Mouse (Mus musculus) heart, adult 2 months (tissue): ENCODE measurements around the gene Miip.

Experiments used
- CTCF ChIP-seq: fragments of 200-600 bp; IDR thresholded peaks from 2 replicates; pipeline ENCODE4 v1.8.1; 2022; ENCODE audit warnings: antibody characterized with exemption, mild to moderate bottlenecking, moderate library complexity
- POLR2A ChIP-seq: fragments of 200-500 bp; IDR thresholded peaks from 2 replicates; pipeline ENCODE4 v1.6.1; 2011; ENCODE audit warnings: mild to moderate bottlenecking, low read depth, low read length, control low read depth; ENCODE audit not compliant: insufficient read depth

GRCm38 (mm10) chr4:147850776-147851175, 17.8 kb downstream of the Miip start:
- TF ChIP-seq CTCF (no peak), POLR2A (no peak)
